Mouse (Mus musculus): ENCODE results near the gene Wfdc3.

Wfdc3 gene

GRCm38 (mm10) chr2:164745843-164746479 lies at the start of gene Wfdc3, which contains the start of gene Dnttip1:
Gene Wfdc3, minus strand, starts transcription at chr2:164745931.
Gene Dnttip1, plus strand, starts transcription at chr2:164745983.
- peak; percentile 96 for DNase-seq (ENCODE audit: low read depth, low spot score)

GRCm38 (mm10) chr2:164794293-164794692 lies 48.6 kb upstream of the Wfdc3 start:
- peak; percentile 91 for DNase-seq (ENCODE audit: low read depth, low spot score)

GRCm38 (mm10) chr2:164793772-164794171 lies 48.0 kb upstream of the Wfdc3 start:
- peak; percentile 62 for DNase-seq (ENCODE audit: low read depth, low spot score)

- DNase-seq (ENCODE audit: low read depth, low spot score): peak; percentile 90
Observed at GRCm38 (mm10) chr2:164793236-164793635, 47.5 kb upstream of the Wfdc3 start.

- no peak for DNase-seq (ENCODE audit: low read depth, low spot score)
Observed at GRCm38 (mm10) chr2:164792400-164793190, 46.9 kb upstream of the Wfdc3 start.

GRCm38 (mm10) chr2:164791841-164792261 lies 46.1 kb upstream of the Wfdc3 start:
- no peak for DNase-seq (ENCODE audit: low read depth, low spot score)

- DNase-seq (ENCODE audit: low read depth, low spot score): no peak
Observed at GRCm38 (mm10) chr2:164790451-164790850, 44.7 kb upstream of the Wfdc3 start.

- DNase-seq (ENCODE audit: low read depth, low spot score): peak; percentile 54
Observed at GRCm38 (mm10) chr2:164788411-164788810, 42.7 kb upstream of the Wfdc3 start.

- no peak for DNase-seq (ENCODE audit: low read depth, low spot score)
Observed at GRCm38 (mm10) chr2:164787779-164788178, 42.0 kb upstream of the Wfdc3 start.

GRCm38 (mm10) chr2:164787032-164787431 lies 41.3 kb upstream of the Wfdc3 start:
- no peak for DNase-seq (ENCODE audit: low read depth, low spot score)

- DNase-seq (ENCODE audit: low read depth, low spot score): no peak
Observed at GRCm38 (mm10) chr2:164786388-164786885, 40.7 kb upstream of the Wfdc3 start.

- DNase-seq (ENCODE audit: low read depth, low spot score): peak; percentile 83
Observed at GRCm38 (mm10) chr2:164785481-164786387, 40.0 kb upstream of the Wfdc3 start, which contains the start of gene Snx21. Gene Snx21, plus strand, starts transcription at chr2:164785823.

GRCm38 (mm10) chr2:164784869-164785420 lies 39.2 kb upstream of the Wfdc3 start:
- DNase-seq (ENCODE audit: low read depth, low spot score): no peak

GRCm38 (mm10) chr2:164783926-164784581 lies 38.3 kb upstream of the Wfdc3 start:
- DNase-seq (ENCODE audit: low read depth, low spot score): peak; percentile 80

- DNase-seq (ENCODE audit: low read depth, low spot score): no peak
Observed at GRCm38 (mm10) chr2:164781876-164782275, 36.1 kb upstream of the Wfdc3 start.

GRCm38 (mm10) chr2:164779481-164780086 lies 33.9 kb upstream of the Wfdc3 start, which contains the start of gene Tnnc2:
Gene Tnnc2, minus strand, starts transcription at chr2:164779967.
- no peak for DNase-seq (ENCODE audit: low read depth, low spot score)

GRCm38 (mm10) chr2:164778809-164779208 lies 33.1 kb upstream of the Wfdc3 start:
- no peak for DNase-seq (ENCODE audit: low read depth, low spot score)

GRCm38 (mm10) chr2:164778015-164778287 lies 32.2 kb upstream of the Wfdc3 start:
- no peak for DNase-seq (ENCODE audit: low read depth, low spot score)

GRCm38 (mm10) chr2:164777246-164778014 lies 31.7 kb upstream of the Wfdc3 start:
- peak; percentile 78 for DNase-seq (ENCODE audit: low read depth, low spot score)

GRCm38 (mm10) chr2:164776801-164777200 lies 31.1 kb upstream of the Wfdc3 start:
- DNase-seq (ENCODE audit: low read depth, low spot score): no peak

All from ZHBTc4 (cell line).